Mouse (Mus musculus) thymus, postnatal 0 days (tissue): Measurements from ENCODE around the gene Frg2f1. TPM values are rescaled to one million over a fixed set of nuclear protein-coding genes. Genes with fewer than 3 reads are reported as not detected.
"Not testable (repeated sequence)": the region's sequence is repeated elsewhere in the genome, so short reads cannot be mapped to it uniquely, and the experiment has no call there.

Experiments
- DNase-seq: peaks from one replicate; pipeline ENCODE4 v3.0.0-alpha.2; 2015; ENCODE audit warnings: low spot score
- polyA plus RNA-seq: library from polyadenylated mRNA; unstranded; fragments of >200 nt; fragmentation: Nextera tagmentation; extraction: Ambion mirVana; gene quantifications from 2 replicates; pipeline ENCODE4 v1.2.1, GENCODE M21; 2015

Gene Frg2f1
- polyA plus RNA-seq, result 3.1 and 4.2 TPM in 2 replicates

DNA sequence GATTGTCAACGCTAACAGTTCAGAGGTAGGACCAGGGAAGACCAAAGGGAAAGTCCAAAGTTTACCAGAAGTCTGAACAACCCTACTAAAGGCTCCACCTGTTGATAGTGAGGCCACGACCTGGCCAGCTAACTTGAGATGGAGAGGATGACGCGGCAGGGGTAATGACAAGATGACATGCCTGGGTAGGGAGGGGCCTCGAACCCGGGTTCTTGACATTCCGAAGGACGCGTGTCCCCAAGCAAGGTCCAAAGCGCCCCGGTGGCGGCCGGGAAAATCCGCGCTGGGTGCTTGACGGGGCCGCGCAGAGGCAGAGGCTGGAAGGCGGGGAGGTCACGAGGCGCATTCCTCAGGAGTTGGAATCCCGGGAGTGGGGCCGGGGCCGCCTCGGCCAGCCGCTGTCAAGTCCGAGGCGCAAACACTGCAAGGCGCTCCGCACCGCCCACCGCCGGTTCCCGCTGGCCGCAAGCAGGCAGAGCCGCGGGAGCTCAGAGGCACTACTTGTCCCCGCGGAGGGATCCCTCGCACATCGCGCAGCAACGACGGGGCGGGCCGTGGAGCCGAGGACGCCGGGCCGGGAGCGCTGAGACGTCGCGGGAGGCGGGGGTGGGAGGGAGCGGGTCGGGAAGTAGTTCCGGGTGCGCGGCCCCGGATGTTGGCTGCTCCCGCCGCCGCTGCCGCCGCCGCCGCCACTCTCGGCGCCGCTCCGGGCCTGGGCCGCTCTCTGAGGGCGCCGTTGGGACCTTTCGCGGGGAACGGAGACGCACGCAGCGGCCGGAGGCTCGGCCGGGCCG lies at the start of gene Frg2f1:
Gene Frg2f1, minus strand, starts transcription at position 499 of the 794 bp plus-strand sequence.
- DNase-seq, result peak; percentile 94

GRCm38 (mm10) chr4:119588037-119588436 lies 48.7 kb upstream of the Frg2f1 start:
- DNase-seq, result no peak

- no peak for DNase-seq
These were observed 36.1 kb upstream of the Frg2f1 start for GRCm38 (mm10) chr4:119575459-119575858.

DNA sequence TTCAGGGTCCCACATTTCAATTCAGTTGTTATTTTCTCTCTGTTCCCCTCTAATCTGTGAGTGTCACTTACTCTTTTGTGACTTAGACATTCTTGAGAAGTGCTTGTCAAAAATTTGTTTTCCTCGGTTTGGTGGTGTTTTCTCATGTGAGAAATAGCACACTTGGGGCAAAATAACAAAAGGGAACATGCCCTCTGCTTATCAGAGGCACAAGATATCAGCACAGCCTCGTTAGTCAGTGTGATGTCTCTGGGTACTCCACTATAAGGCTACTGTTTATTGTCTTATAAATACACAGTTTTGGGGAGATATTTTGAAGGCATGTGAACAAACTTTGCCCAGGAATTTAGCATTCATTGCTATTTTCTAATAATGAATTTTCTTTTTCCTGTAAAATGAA lies 35.2 kb upstream of the Frg2f1 start:
- DNase-seq, result no peak

- DNase-seq, result no peak
These were observed 33.4 kb upstream of the Frg2f1 start for GRCm38 (mm10) chr4:119572682-119573081.

GRCm38 (mm10) chr4:119566322-119566835 lies 27.1 kb upstream of the Frg2f1 start:
- no peak for DNase-seq

GRCm38 (mm10) chr4:119563136-119563535 lies 23.8 kb upstream of the Frg2f1 start:
- no peak for DNase-seq

DNA sequence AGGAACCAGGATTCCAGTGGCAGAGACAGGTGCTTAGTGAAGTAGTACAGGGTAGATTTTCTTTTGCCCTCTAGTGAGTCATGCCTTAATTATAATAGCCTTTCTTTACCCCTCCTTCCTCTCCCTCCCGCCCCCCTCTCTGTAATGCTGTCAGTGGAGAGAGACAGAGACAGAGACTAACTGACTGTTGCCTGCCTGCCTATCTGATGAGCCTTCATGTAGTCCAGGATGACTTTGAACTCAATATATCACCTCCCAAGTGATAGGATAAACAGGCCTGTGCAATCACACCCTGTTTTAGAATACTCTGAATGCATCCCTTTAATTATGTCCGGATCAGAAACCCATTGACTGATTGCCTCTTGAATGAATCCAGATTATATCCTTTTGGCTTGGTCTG lies 16.1 kb upstream of the Frg2f1 start:
- no peak for DNase-seq

- DNase-seq, result no peak
These were observed 11.5 kb upstream of the Frg2f1 start for GRCm38 (mm10) chr4:119550864-119551263.

GRCm38 (mm10) chr4:119540533-119540890 lies 1.2 kb upstream of the Frg2f1 start:
- DNase-seq, result no peak

GRCm38 (mm10) chr4:119539836-119540532 lies 655 bp upstream of the Frg2f1 start:
- peak; percentile 52 for DNase-seq

GRCm38 (mm10) chr4:119537436-119537835 lies 1.9 kb downstream of the Frg2f1 start:
- DNase-seq, result no peak

DNA sequence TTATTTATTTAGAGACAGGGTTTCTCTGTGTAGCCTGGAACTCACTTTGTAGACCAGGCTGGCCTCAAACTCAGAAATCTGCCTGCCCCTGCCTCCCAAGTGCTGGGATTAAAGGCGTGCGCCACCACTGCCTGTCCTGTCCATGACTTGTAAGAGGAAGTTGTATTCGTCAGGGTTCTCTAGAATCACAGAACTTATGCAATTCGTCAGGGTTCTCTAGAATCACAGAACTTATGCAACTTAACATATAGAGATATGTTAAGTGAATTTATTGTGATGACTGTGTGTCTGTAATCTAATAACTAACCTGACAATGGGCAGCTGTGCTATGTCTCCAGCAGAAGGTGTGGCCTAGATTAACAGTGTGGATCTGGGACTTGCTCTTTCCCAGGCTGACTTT lies 2.7 kb downstream of the Frg2f1 start, which contains the start of gene Foxj3:
Gene Foxj3, plus strand, starts transcription at position 390 of the 400 bp plus-strand sequence.
- DNase-seq, result not testable (repeated sequence)

GRCm38 (mm10) chr4:119535103-119535502 lies 4.2 kb downstream of the Frg2f1 start:
- no peak for DNase-seq

- peak; percentile 33 for DNase-seq
These were observed 7.5 kb downstream of the Frg2f1 start for GRCm38 (mm10) chr4:119531813-119532212.

GRCm38 (mm10) chr4:119526329-119526845 lies 12.9 kb downstream of the Frg2f1 start:
- no peak for DNase-seq

DNA sequence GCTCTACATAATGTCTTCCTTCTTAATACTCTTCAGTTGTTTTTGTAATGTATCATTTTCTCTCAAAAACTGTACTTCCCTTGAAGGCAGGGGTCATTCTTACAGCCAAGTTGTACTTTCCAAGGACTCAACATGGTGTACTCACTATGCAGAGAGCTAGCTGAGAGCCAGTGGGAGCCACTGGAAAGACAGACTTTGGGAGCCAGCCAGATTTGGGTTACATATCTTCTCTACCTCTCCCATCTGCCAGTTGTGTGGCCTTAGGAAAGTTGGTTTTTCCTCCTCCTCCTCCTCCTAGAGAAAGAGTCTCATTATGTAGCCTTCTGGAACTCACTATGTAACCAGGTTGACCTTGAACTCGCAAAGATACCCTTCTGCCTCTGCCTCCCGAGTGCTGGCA lies 14.9 kb downstream of the Frg2f1 start:
- no peak for DNase-seq

GRCm38 (mm10) chr4:119524010-119524409 lies 15.3 kb downstream of the Frg2f1 start:
- no peak for DNase-seq

DNA sequence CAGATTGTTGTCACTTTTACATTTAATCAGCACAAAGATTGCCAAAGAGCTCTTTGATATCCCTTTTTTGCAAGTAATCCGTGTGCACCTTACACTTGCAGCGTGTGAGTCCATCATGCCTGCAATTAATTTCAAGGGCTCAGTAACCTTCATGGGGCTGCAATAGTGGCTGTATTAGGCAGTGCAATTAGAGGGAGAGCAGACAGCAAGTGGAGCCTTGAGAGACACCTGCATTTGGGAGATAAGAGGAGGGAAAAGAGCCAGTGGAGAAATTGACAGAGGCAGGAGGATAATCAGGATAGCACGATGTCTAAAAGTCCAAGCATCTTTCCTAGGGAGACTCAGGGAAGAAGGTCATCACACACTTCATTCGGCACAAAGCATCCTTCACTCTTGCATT lies 15.8 kb downstream of the Frg2f1 start:
- no peak for DNase-seq

DNA sequence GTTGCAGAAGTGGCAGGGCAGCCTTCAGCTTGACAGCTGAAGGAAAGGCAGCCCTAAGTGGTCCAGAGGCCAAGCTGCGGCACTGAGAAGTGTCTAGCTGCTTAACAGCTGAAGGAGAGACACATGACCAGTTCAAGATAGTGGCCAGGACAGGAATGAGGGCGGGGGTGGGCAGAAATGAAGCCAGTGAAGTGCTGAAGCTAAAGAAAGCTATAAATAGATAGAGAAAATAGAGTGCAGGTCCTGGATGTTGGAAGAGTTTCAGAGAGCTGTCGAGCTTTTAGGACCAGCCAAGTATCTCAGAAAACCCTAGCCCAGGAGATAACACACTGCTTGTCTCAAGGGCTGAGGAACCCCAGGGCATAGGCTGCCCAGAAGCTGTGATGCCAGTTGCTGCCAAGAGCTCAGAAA lies 26.6 kb downstream of the Frg2f1 start:
- no peak for DNase-seq

DNA sequence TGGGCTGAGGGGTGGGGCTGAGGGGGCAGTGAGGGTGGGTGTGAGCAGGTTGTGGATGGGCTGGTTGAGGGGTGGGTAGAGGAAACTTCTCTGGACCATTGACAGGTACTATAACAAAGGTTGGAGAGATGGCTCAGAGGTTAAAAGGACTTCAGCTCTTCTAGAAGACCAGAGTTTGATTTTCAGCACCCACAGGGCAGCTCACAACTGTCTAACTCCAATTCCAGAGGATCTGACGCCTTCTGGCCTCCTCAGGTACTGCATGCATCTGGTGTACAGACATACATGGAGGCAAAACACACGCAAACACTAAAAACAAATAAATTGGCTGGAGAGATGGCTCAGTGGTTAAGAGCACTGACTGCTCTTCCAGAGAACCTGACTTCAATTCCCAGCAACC lies 27.7 kb downstream of the Frg2f1 start:
- DNase-seq, result no peak

- DNase-seq, result no peak
These were observed 40.9 kb downstream of the Frg2f1 start for GRCm38 (mm10) chr4:119498319-119498848.
